Mouse (Mus musculus) MEL (cell line): ENCODE data around the gene Pde4b. TPM values are rescaled to one million over a fixed set of nuclear protein-coding genes. Genes with fewer than 3 reads are reported as not detected.

Source experiments
- DNase-seq: peaks from one replicate; pipeline ENCODE4 v3.0.0; 2011; ENCODE audit warnings: low read depth, low spot score
- H3K27ac ChIP-seq: 2 replicates; pipeline ENCODE4 v1.5.1; 2012; ENCODE audit warnings: low read depth, mild to moderate bottlenecking, control low read depth, low read length, moderate library complexity; ENCODE audit not compliant: control insufficient read depth
- H3K27me3 ChIP-seq, 2 experiments: fragments of 150-350 bp in 1 of 2; sonication (generic) in 1 of 2; 2 replicates each; pipeline ENCODE4 v1.6.1; 2012; ENCODE audit warnings: low read length in 2 of 2, mild to moderate bottlenecking in 2 of 2, improper control_type of control experiment in 1 of 2, moderate library complexity in 1 of 2; ENCODE audit not compliant: insufficient read depth in 2 of 2, control insufficient read depth in 1 of 2
- H3K36me3 ChIP-seq, 2 experiments: 2 replicates each; pipeline ENCODE4 v1.6.1; 2012 to 2014; ENCODE audit warnings: low read length in 2 of 2, improper control_type of control experiment in 1 of 2, inconsistent platforms in 1 of 2, mild to moderate bottlenecking in 1 of 2; ENCODE audit not compliant: insufficient read depth in 2 of 2, control insufficient read depth in 1 of 2
- H3K4me1 ChIP-seq, 2 experiments: fragments of 150-350 bp in 1 of 2; sonication (generic) in 1 of 2; 2 replicates each; pipeline ENCODE4 v1.6.1; 2012; ENCODE audit warnings: low read length in 2 of 2, improper control_type of control experiment in 1 of 2, mild to moderate bottlenecking in 1 of 2; ENCODE audit not compliant: insufficient read depth in 2 of 2, control insufficient read depth in 1 of 2
- H3K4me3 ChIP-seq, 2 experiments: fragments of 150-350 bp in 1 of 2; sonication (generic) in 1 of 2; 2 replicates each; pipeline ENCODE4 v1.5.1; 2012; ENCODE audit warnings: low read depth in 2 of 2, low read length in 2 of 2, mild to moderate bottlenecking in 2 of 2, moderate library complexity in 2 of 2, control low read depth in 1 of 2, improper control_type of control experiment in 1 of 2; ENCODE audit not compliant: control insufficient read depth in 1 of 2, insufficient read depth in 1 of 2
- H3K79me2 ChIP-seq: 2 replicates; pipeline ENCODE4 v1.6.1; 2012; ENCODE audit warnings: mild to moderate bottlenecking, low read length, moderate library complexity; ENCODE audit not compliant: control insufficient read depth, poor library complexity, insufficient read depth
- H3K9ac ChIP-seq: 2 replicates; pipeline ENCODE4 v1.6.1; 2012; ENCODE audit warnings: low read depth, mild to moderate bottlenecking, control low read depth, low read length, moderate library complexity; ENCODE audit not compliant: control insufficient read depth, poor library complexity, severe bottlenecking
- H3K9me3 ChIP-seq: fragments of 150-350 bp; sonication (generic); replicated peaks from 2 replicates; pipeline ENCODE4 v1.6.1; 2012; ENCODE audit warnings: mild to moderate bottlenecking, low read length, improper control_type of control experiment, moderate library complexity; ENCODE audit not compliant: insufficient read depth
- BHLHE40 ChIP-seq: IDR thresholded peaks from 2 replicates; pipeline ENCODE4 v1.6.1; 2012; ENCODE audit warnings: low read depth, mild to moderate bottlenecking, inconsistent platforms, low read length, improper control_type of control experiment, borderline replicate concordance
- CHD1 ChIP-seq: IDR thresholded peaks from 2 replicates; pipeline ENCODE4 v1.6.1; 2012; ENCODE audit warnings: low read depth, mild to moderate bottlenecking, inconsistent platforms, low read length, improper control_type of control experiment
- CHD2 ChIP-seq: IDR thresholded peaks from 2 replicates; pipeline ENCODE4 v1.6.1; 2011; ENCODE audit warnings: low read length, improper control_type of control experiment
- CTCF ChIP-seq, 3 experiments: IDR thresholded peaks in 2 of 3; conservative IDR thresholded peaks in 1 of 3; 2 replicates each; pipeline ENCODE4 v1.5.1; 2011 to 2012; ENCODE audit warnings: low read length in 3 of 3, low read depth in 2 of 3, mild to moderate bottlenecking in 2 of 3, improper control_type of control experiment in 1 of 3, inconsistent platforms in 1 of 3, mixed read lengths in 1 of 3, moderate library complexity in 1 of 3; ENCODE audit not compliant: control insufficient read depth in 1 of 3, insufficient read depth in 1 of 3, poor library complexity in 1 of 3, severe bottlenecking in 1 of 3
- ELF1 ChIP-seq: IDR thresholded peaks from 2 replicates; pipeline ENCODE4 v1.6.1; 2014; ENCODE audit warnings: low read depth, mild to moderate bottlenecking, inconsistent platforms, low read length, improper control_type of control experiment, moderate library complexity
- EP300 ChIP-seq, 2 experiments: IDR thresholded peaks; 2 replicates each; pipeline ENCODE4 v1.6.1; 2011; ENCODE audit warnings: improper control_type of control experiment in 2 of 2, low read length in 2 of 2, low read depth in 1 of 2, mild to moderate bottlenecking in 1 of 2
- ETS1 ChIP-seq: IDR thresholded peaks from 2 replicates; pipeline ENCODE4 v1.6.1; 2012; ENCODE audit warnings: low read depth, mild to moderate bottlenecking, inconsistent platforms, low read length, improper control_type of control experiment, moderate library complexity
- JUND ChIP-seq: IDR thresholded peaks from 2 replicates; pipeline ENCODE4 v1.6.1; 2011; ENCODE audit warnings: low read depth, mild to moderate bottlenecking, improper control_type of control experiment, low read length
- KAT2A ChIP-seq: conservative IDR thresholded peaks from 2 replicates; pipeline ENCODE4 v1.6.1; 2012; ENCODE audit warnings: low read depth, low read length, improper control_type of control experiment, inconsistent platforms
- MAX ChIP-seq: IDR thresholded peaks from 2 replicates; pipeline ENCODE4 v1.6.1; 2011; ENCODE audit warnings: low read length, improper control_type of control experiment
- MAZ ChIP-seq: IDR thresholded peaks from 2 replicates; pipeline ENCODE4 v1.6.1; 2012; ENCODE audit warnings: low read depth, mild to moderate bottlenecking, inconsistent platforms, low read length, improper control_type of control experiment
- MXI1 ChIP-seq: IDR thresholded peaks from 2 replicates; pipeline ENCODE4 v1.6.1; 2011; ENCODE audit warnings: mild to moderate bottlenecking, low read depth, low read length, improper control_type of control experiment
- NELFE ChIP-seq: IDR thresholded peaks from 2 replicates; pipeline ENCODE4 v1.6.1; 2011; ENCODE audit warnings: low read depth, low read length, improper control_type of control experiment
- NRF1 ChIP-seq: IDR thresholded peaks from 2 replicates; pipeline ENCODE4 v1.6.1; 2014; ENCODE audit warnings: low read depth, mild to moderate bottlenecking, inconsistent platforms, low read length, improper control_type of control experiment, moderate library complexity; ENCODE audit not compliant: poor library complexity, insufficient read depth, severe bottlenecking
- POLR2AphosphoS2 ChIP-seq: IDR thresholded peaks from 2 replicates; pipeline ENCODE4 v1.6.1; 2011; ENCODE audit warnings: low read length, improper control_type of control experiment
- RAD21 ChIP-seq: IDR thresholded peaks from 2 replicates; pipeline ENCODE4 v1.6.1; 2011; ENCODE audit warnings: mild to moderate bottlenecking, low read depth, low read length, improper control_type of control experiment
- SIN3A ChIP-seq: IDR thresholded peaks from 2 replicates; pipeline ENCODE4 v1.6.1; 2012; ENCODE audit warnings: low read length, improper control_type of control experiment, inconsistent platforms
- TAL1 ChIP-seq: IDR thresholded peaks from 2 replicates; pipeline ENCODE4 v1.6.1; 2012; ENCODE audit warnings: mild to moderate bottlenecking, inconsistent platforms, low read length, moderate library complexity, mixed read lengths
- ZKSCAN1 ChIP-seq: IDR thresholded peaks from 2 replicates; pipeline ENCODE4 v1.6.1; 2012; ENCODE audit warnings: low read depth, mild to moderate bottlenecking, inconsistent platforms, low read length, improper control_type of control experiment, moderate library complexity
- ZMIZ1 ChIP-seq: IDR thresholded peaks from 2 replicates; pipeline ENCODE4 v1.6.1; 2012; ENCODE audit warnings: low read depth, mild to moderate bottlenecking, inconsistent platforms, low read length, improper control_type of control experiment, moderate library complexity
- ZNF384 ChIP-seq: IDR thresholded peaks from 2 replicates; pipeline ENCODE4 v1.6.1; 2012; ENCODE audit warnings: low read depth, mild to moderate bottlenecking, inconsistent platforms, low read length, improper control_type of control experiment
- polyA plus RNA-seq, 2 experiments: library from polyadenylated mRNA; stranded (reverse) in 1 of 2; unstranded in 1 of 2; fragments of >175 nt in 1 of 2; fragments of >200 nt in 1 of 2; gene quantifications; 2 replicates each; pipeline versions ENCODE4 v1.2.1 to v1.2.4; 2012; ENCODE audit warnings: low replicate concordance in 2 of 2, low read depth in 1 of 2; ENCODE audit not compliant: insufficient read length in 2 of 2, insufficient read depth in 1 of 2, missing spikeins in 1 of 2
- total RNA-seq: library from RNA; depleted of rRNA; stranded (reverse); fragments of 300-350 nt; gene quantifications from 2 replicates; pipeline ENCODE4 v1.2.3, GENCODE M21; 2012

Pde4b gene
- total and polyA plus RNA-seq, 3 experiments = 2.7 to 6.0 TPM; not detected in 1

GRCm38 (mm10) chr4:102533183-102534048 lies 446.1 kb downstream of the Pde4b start:
- Histone ChIP-seq H3K4me1 (no peaks in the 10 kb centered on the region; a peak in 1 of 4 replicates), H3K36me3 (no peaks in the 10 kb centered on the region; a peak in 1 of 4 replicates), H3K27ac (no peak overlapping the region), H3K27me3 (peaks cover 0 to 3% of the 10 kb centered on the region in 2 experiments; a peak in 1 of 4 replicates), H3K79me2 (no peaks in the 10 kb centered on the region), H3K9me3 (no peaks in the 10 kb centered on the region), H3K4me3 (peak overlapping the region in 1 of 2 experiments; percentile 31; a peak in 1 of 4 replicates), H3K9ac (no peak overlapping the region)
- DNase-seq = no peak
- TF ChIP-seq ZKSCAN1 = no peak
- no peak for TF ChIP-seq NELFE
- no peak for TF ChIP-seq EP300 (IDR thresholded peaks at IDR 0.05; ENCODE audit: low read depth in 1 of 2, low read length in 2 of 2)
- TF ChIP-seq BHLHE40 = no peak
- TF ChIP-seq CTCF (IDR thresholded peaks at IDR 0.05 in 2 of 3, conservative IDR thresholded peaks at IDR 0.05 in 1 of 3; ENCODE audit: control insufficient read depth in 1 of 3, insufficient read depth in 1 of 3, low read depth in 2 of 3, low read length in 3 of 3, poor library complexity in 1 of 3, severe bottlenecking in 1 of 3) = no peak
- no peak for TF ChIP-seq MAZ
- TF ChIP-seq JUND = no peak
- no peak for TF ChIP-seq KAT2A
- no peak for TF ChIP-seq ETS1
- no peak for TF ChIP-seq CHD2
- TF ChIP-seq TAL1 = no peak
- no peak for TF ChIP-seq MAX
- TF ChIP-seq ELF1 = no peak
- TF ChIP-seq POLR2AphosphoS2 = no peak

DNA sequence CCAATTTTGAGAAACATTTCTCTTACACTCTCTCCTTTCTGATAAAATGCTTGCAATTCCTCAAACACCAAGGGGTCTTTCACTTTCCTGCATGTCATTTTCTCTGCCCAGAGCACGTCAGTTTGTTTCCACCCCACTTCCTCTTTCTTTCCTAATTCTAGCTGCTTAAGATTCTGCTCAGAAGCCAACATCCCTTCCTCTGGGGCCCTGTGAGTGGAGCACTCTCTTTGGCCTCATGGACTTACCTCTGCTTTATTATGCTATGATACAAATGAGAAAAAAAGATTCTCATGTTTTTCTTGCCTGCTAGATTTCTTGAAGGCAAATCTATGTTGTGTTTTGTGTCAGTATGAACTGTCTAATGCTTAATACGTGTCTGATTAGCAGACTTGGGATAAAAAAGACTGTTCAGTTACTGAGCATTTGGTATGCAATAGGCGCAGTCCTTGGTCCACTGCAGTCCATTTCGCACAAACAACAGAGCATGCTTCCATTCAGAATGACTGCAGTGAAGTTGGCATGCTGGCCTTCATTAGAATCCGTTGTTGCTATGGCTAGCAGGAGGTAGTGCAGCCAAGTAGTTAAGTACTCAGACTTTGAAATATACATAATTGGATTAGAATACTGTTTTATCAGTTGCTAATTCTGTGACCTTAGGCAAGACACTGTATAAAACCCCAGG lies 446.8 kb downstream of the Pde4b start:
- H3K4me3 ChIP-seq = peak overlapping the region in 1 of 2 experiments; percentile 31; a peak in 1 of 4 replicates
- H3K27me3 ChIP-seq = peaks cover 0 to 3% of the 10 kb centered on the region in 2 experiments; a peak in 1 of 4 replicates
- H3K36me3 ChIP-seq = no peaks in the 10 kb centered on the region; a peak in 1 of 4 replicates
- no peaks in the 10 kb centered on the region; a peak in 1 of 4 replicates for H3K4me1 ChIP-seq
- peak; percentile 62 for DNase-seq
- no peak for TF ChIP-seq CHD1
- no peak for TF ChIP-seq CHD2
- no peak for TF ChIP-seq ZMIZ1
- no peak for TF ChIP-seq JUND
- no peak for TF ChIP-seq MXI1
- no peak for TF ChIP-seq RAD21
- TF ChIP-seq SIN3A = no peak
- TF ChIP-seq KAT2A = no peak
- no peak for TF ChIP-seq POLR2AphosphoS2
- TF ChIP-seq MAX = no peak
- TF ChIP-seq NRF1 = no peak
- TF ChIP-seq ZKSCAN1 = no peak
- no peak for TF ChIP-seq ZNF384
- TF ChIP-seq, all 39 proteins: peak for 0
- no peak overlapping the region for H3K27ac ChIP-seq
- H3K79me2 ChIP-seq = no peaks in the 10 kb centered on the region
- H3K9me3 ChIP-seq = no peaks in the 10 kb centered on the region
- H3K9ac ChIP-seq = no peak overlapping the region
